Mouse (Mus musculus) embryonic facial prominence, embryonic 14.5 days (tissue): ENCODE data around the gene C1qbp. TPM values are rescaled to one million over a fixed set of nuclear protein-coding genes. Genes with fewer than 3 reads are reported as not detected.
A peak's percentile ranks its signal among the peaks of the same experiment; 100 is the strongest.

Source experiments
- ATAC-seq: fragments of 200-750 bp; cut with Nextera tagmentation; 2 replicates; pipeline ENCODE4 v1.8.0; 2017; ENCODE audit warnings: low read depth, moderate number of reproducible peaks, moderate TSS enrichment
- DNase-seq: peaks from one replicate; pipeline ENCODE4 v3.0.0-alpha.2; 2015; ENCODE audit warnings: low spot score
- H3K27ac ChIP-seq: fragments of 300-500 bp; sonication (generic); replicated peaks from 2 replicates; pipeline ENCODE4 v1.5.1; 2014; ENCODE audit warnings: low read depth, mild to moderate bottlenecking, low read length, moderate library complexity
- H3K27me3 ChIP-seq: fragments of 300-500 bp; sonication (generic); replicated peaks from 2 replicates; pipeline ENCODE4 v1.6.1; 2014; ENCODE audit warnings: low read length; ENCODE audit not compliant: control insufficient read depth, insufficient read depth
- H3K36me3 ChIP-seq: fragments of 300-500 bp; sonication (generic); 2 replicates; pipeline ENCODE4 v1.6.1; 2014; ENCODE audit warnings: low read length, mixed read lengths; ENCODE audit not compliant: control insufficient read depth, insufficient read depth
- H3K4me1 ChIP-seq: fragments of 300-500 bp; sonication (generic); 2 replicates; pipeline ENCODE4 v1.6.1; 2014; ENCODE audit warnings: antibody characterized with exemption, low read length; ENCODE audit not compliant: control insufficient read depth, insufficient read depth
- H3K4me2 ChIP-seq: fragments of 300-500 bp; sonication (generic); 2 replicates; pipeline ENCODE4 v1.6.1; 2014; ENCODE audit warnings: low read depth, mild to moderate bottlenecking, low read length, moderate library complexity, mixed read lengths
- H3K4me3 ChIP-seq: fragments of 300-500 bp; sonication (generic); 2 replicates; pipeline ENCODE4 v1.5.1; 2014; ENCODE audit warnings: low read depth, mild to moderate bottlenecking, low read length
- H3K9ac ChIP-seq: fragments of 300-500 bp; sonication (generic); 2 replicates; pipeline ENCODE4 v1.6.1; 2014; ENCODE audit warnings: low read depth, mild to moderate bottlenecking, low read length, moderate library complexity, mixed read lengths
- H3K9me3 ChIP-seq: fragments of 300-500 bp; sonication (generic); 2 replicates; pipeline ENCODE4 v1.6.1; 2016; ENCODE audit warnings: low read length; ENCODE audit not compliant: control insufficient read depth
- WGBS: fragments of 180-500 bp; shearing (Covaris S2); extraction: QIAGEN DNeasy Blood & Tissue Kit; methylation state at CpG from one replicate; pipeline ENCODE4 v1.1.7; 2014; 5-methylcytosine and 5-hydroxymethylcytosine counted together
- polyA plus RNA-seq: library from polyadenylated mRNA; unstranded; fragments of >200 nt; fragmentation: Nextera tagmentation; extraction: Ambion mirVana; gene quantifications from 2 replicates; pipeline ENCODE4 v1.2.1, GENCODE M21; 2014

Gene C1qbp
- polyA plus RNA-seq, 1 experiment from 2014 or later, result 224 TPM

GRCm38 (mm10) chr11:71012743-71013142 is 29.9 kb upstream of the C1qbp start:
- Histone ChIP-seq H3K9ac (no peak overlapping the region), H3K9me3 (no peaks in the 10 kb centered on the region), H3K36me3 (peaks cover 57% of the 10 kb centered on the region), H3K4me3 (no peak overlapping the region), H3K27ac (no peak overlapping the region), H3K4me1 (0 out of 2 replicates have a peak, but pooled peaks cover 3% of the 10 kb centered on the region), H3K27me3 (no peaks in the 10 kb centered on the region), H3K4me2 (no peak overlapping the region)
- DNase-seq, result no peak
- 96% methylated on average over 7 of the region's 7 CpGs for WGBS
- no peak for ATAC-seq

- H3K36me3 ChIP-seq, result peaks cover 46% of the 10 kb centered on the region
- H3K4me2 ChIP-seq, result no peak overlapping the region
- no peak overlapping the region for H3K4me3 ChIP-seq
- no peaks in the 10 kb centered on the region for H3K27me3 ChIP-seq
- H3K4me1 ChIP-seq, result peaks cover 5% of the 10 kb centered on the region
- H3K9ac ChIP-seq, result no peak overlapping the region
- ATAC-seq (no peak), DNase-seq (no peak)
- WGBS, result 93% methylated on average over 3 of the region's 3 CpGs
- H3K27ac ChIP-seq, result no peak overlapping the region
- no peaks in the 10 kb centered on the region for H3K9me3 ChIP-seq
These were observed 25.5 kb upstream of the C1qbp start for GRCm38 (mm10) chr11:71008321-71008720.

GRCm38 (mm10) chr11:71007831-71008230 is 25.0 kb upstream of the C1qbp start:
- peaks cover 10% of the 10 kb centered on the region for H3K4me1 ChIP-seq
- DNase-seq (no peak), ATAC-seq (no peak)
- no peaks in the 10 kb centered on the region for H3K9me3 ChIP-seq
- no peak overlapping the region for H3K27ac ChIP-seq
- 87% methylated on average over 7 of the region's 7 CpGs for WGBS
- no peaks in the 10 kb centered on the region for H3K27me3 ChIP-seq
- no peak overlapping the region for H3K4me2 ChIP-seq
- H3K9ac ChIP-seq, result no peak overlapping the region
- no peak overlapping the region for H3K4me3 ChIP-seq
- peaks cover 43% of the 10 kb centered on the region for H3K36me3 ChIP-seq

GRCm38 (mm10) chr11:71007026-71007425 is 24.2 kb upstream of the C1qbp start:
- no peak overlapping the region for H3K4me2 ChIP-seq

GRCm38 (mm10) chr11:71005046-71005445 is 22.2 kb upstream of the C1qbp start:
- Histone ChIP-seq H3K9ac (0 out of 2 replicates have a peak overlapping the region, but pooled peaks have one; percentile 45), H3K27me3 (no peaks in the 10 kb centered on the region), H3K4me1 (peaks cover 13% of the 10 kb centered on the region), H3K9me3 (no peaks in the 10 kb centered on the region), H3K4me2 (peak overlapping the region; percentile 54), H3K36me3 (peaks cover 21% of the 10 kb centered on the region), H3K27ac (peak overlapping the region; percentile 68), H3K4me3 (peak overlapping the region; percentile 96)
- no peak for ATAC-seq
- DNase-seq, result no peak
- 59% methylated on average over 5 of the region's 5 CpGs for WGBS

More at GRCm38 (mm10) chr11:71007026-71007425, 24.2 kb upstream of the C1qbp start:
- Histone ChIP-seq H3K9me3 (no peaks in the 10 kb centered on the region), H3K27ac (no peak overlapping the region), H3K4me1 (peaks cover 13% of the 10 kb centered on the region), H3K9ac (no peak overlapping the region), H3K36me3 (peaks cover 35% of the 10 kb centered on the region), H3K4me3 (no peak overlapping the region), H3K27me3 (no peaks in the 10 kb centered on the region)
- ATAC-seq (no peak), DNase-seq (no peak)
- 94% methylated on average over 6 of the region's 6 CpGs for WGBS

GRCm38 (mm10) chr11:71004316-71004773 is 21.5 kb upstream of the C1qbp start, which contains the start of gene Dhx33:
Gene Dhx33 (minus strand): TSS chr11:71004437.
- Histone ChIP-seq H3K9me3 (no peaks in the 10 kb centered on the region), H3K27me3 (no peaks in the 10 kb centered on the region), H3K9ac (peak within 1 kb of the TSS; percentile 74), H3K36me3 (peaks cover 21% of the 10 kb centered on the region), H3K4me1 (peaks cover 13% of the 10 kb centered on the region), H3K27ac (peak within 1 kb of the TSS; percentile 68), H3K4me2 (peak within 1 kb of the TSS; percentile 69), H3K4me3 (peak within 1 kb of the TSS; percentile 96)
- DNase-seq, result peak; percentile 100
- peak; percentile 98 for ATAC-seq
- under 1% methylated on average over 27 of the region's 35 CpGs for WGBS

GRCm38 (mm10) chr11:71003611-71004315 is 20.9 kb upstream of the C1qbp start:
- WGBS, result under 1% methylated on average over 39 of the region's 49 CpGs
- Histone ChIP-seq H3K4me2 (peak overlapping the region; percentile 69), H3K4me3 (peak overlapping the region; percentile 96), H3K27ac (peak overlapping the region; percentile 54), H3K9me3 (no peaks in the 10 kb centered on the region), H3K27me3 (no peaks in the 10 kb centered on the region), H3K9ac (peak overlapping the region; percentile 74), H3K36me3 (peaks cover 23% of the 10 kb centered on the region), H3K4me1 (peaks cover 13% of the 10 kb centered on the region)
- ATAC-seq (peak; percentile 76), DNase-seq (peak; percentile 76)

- 93% methylated on average over 4 of the region's 4 CpGs for whole genome bisulfite sequencing
- peaks cover 42% of the 10 kb centered on the region for H3K36me3 ChIP-seq
- no peak overlapping the region for H3K9ac ChIP-seq
- H3K4me2 ChIP-seq, result no peak overlapping the region
- no peak overlapping the region for H3K27ac ChIP-seq
- peaks cover 13% of the 10 kb centered on the region for H3K4me1 ChIP-seq
- no peak for DNase-seq
- no peaks in the 10 kb centered on the region for H3K27me3 ChIP-seq
- no peaks in the 10 kb centered on the region for H3K9me3 ChIP-seq
- no peak overlapping the region for H3K4me3 ChIP-seq
- no peak for ATAC-seq
These were observed 18.3 kb upstream of the C1qbp start for GRCm38 (mm10) chr11:71001167-71001566.
